Mouse (Mus musculus): Measurements from ENCODE around the gene Ccser1. TPM values are rescaled to one million over a fixed set of nuclear protein-coding genes. Genes with fewer than 3 reads are reported as not detected.

The Ccser1 gene
- polyA plus RNA-seq, 1 experiment from 2014 or later = 5.1 TPM

DNA sequence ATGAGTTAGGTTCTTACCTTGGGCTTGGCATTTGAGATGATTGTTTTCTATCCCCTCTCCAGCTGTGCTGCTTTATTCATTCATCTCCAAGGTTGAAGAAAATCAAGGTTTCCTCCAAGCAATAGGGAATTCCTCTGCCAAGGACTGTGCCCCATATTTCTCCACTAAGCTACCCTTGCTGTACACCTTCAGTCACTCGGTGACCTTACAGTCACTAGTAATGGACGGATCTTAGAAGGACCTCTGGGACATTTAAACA is 251.5 kb downstream of the Ccser1 start:
- Histone ChIP-seq H3K4me2 (ENCODE audit: low read depth, low read length) (no peak overlapping the region), H3K27ac (replicated peaks; ENCODE audit: low read depth, low read length) (no peak overlapping the region), H3K4me1 (ENCODE audit: control insufficient read depth, insufficient read depth, low read length) (no peaks in the 10 kb centered on the region), H3K9me3 (replicated peaks; ENCODE audit: control insufficient read depth, low read length) (no peaks in the 10 kb centered on the region), H3K27me3 (ENCODE audit: control insufficient read depth, insufficient read depth, low read length) (no peaks in the 10 kb centered on the region), H3K4me3 (ENCODE audit: low read depth, low read length) (no peak overlapping the region), H3K9ac (replicated peaks; ENCODE audit: low read length) (no peak overlapping the region), H3K36me3 (replicated peaks; ENCODE audit: control insufficient read depth, insufficient read depth, low read depth, low read length) (no peaks in the 10 kb centered on the region)
- ATAC-seq (replicated peaks; ENCODE audit: insufficient number of reproducible peaks, low FRiP score, low TSS enrichment, low read depth) = no peak
- WGBS = 52% methylated on average over 2 of the region's 2 CpGs
- no peak for DNase-seq (ENCODE audit: low spot score)

DNA sequence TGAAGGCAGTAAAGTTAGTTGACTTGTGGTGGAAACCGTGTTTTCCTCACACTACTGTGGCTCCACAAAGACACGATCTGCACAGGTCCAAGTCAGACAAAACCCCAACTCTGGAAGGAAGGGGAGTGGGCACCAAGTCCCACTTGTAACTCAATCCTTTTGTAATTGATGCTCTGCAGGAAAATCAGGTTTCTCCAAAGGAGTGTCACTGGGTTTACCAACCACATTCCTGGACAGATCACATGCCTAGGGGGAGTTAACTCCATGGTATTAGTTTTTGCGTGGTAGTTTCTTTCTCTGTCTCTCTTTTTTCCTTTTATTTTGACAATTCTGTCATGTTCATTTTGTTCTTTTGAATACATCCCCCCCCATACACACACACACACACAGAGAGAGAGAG is 252.0 kb downstream of the Ccser1 start:
- Histone ChIP-seq H3K9me3 (replicated peaks; ENCODE audit: control insufficient read depth, low read length) (no peaks in the 10 kb centered on the region), H3K27ac (replicated peaks; ENCODE audit: low read depth, low read length) (no peak overlapping the region), H3K27me3 (ENCODE audit: control insufficient read depth, insufficient read depth, low read length) (no peaks in the 10 kb centered on the region), H3K4me3 (ENCODE audit: low read depth, low read length) (no peak overlapping the region), H3K4me2 (ENCODE audit: low read depth, low read length) (no peak overlapping the region), H3K9ac (replicated peaks; ENCODE audit: low read length) (no peak overlapping the region), H3K4me1 (ENCODE audit: control insufficient read depth, insufficient read depth, low read length) (no peaks in the 10 kb centered on the region), H3K36me3 (replicated peaks; ENCODE audit: control insufficient read depth, insufficient read depth, low read depth, low read length) (no peaks in the 10 kb centered on the region)
- 51% methylated on average over 3 of the region's 3 CpGs for WGBS
- DNase-seq (ENCODE audit: low spot score) = peak; percentile 42
- 0 out of 2 replicates have a peak, but pooled peaks have one; percentile 44 for ATAC-seq (replicated peaks; ENCODE audit: insufficient number of reproducible peaks, low FRiP score, low TSS enrichment, low read depth)

DNA sequence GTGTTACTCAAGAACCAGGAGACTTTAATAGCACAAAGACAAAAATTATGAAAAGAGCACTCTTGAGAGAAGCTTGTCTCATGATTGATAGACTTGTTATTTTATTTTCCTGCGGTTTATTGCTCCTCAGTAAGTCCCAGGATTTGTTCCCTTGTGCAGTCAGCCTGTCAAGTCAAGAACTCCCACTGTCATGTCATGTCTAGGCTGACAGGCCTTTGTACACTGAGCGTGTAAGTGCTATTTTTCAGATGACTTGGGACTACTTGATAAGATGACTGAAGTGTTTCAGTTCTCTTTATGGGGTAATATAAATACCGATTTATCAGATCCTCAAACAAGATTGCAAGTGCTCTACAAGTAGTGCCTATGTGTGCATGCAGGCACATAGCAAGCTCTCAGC is 252.6 kb downstream of the Ccser1 start:
- H3K4me1 ChIP-seq (ENCODE audit: control insufficient read depth, insufficient read depth, low read length) = no peaks in the 10 kb centered on the region
- WGBS = 73% methylated on average over 3 of the region's 3 CpGs
- ATAC-seq (replicated peaks; ENCODE audit: insufficient number of reproducible peaks, low FRiP score, low TSS enrichment, low read depth) (no peak), DNase-seq (ENCODE audit: low spot score) (no peak)
- no peak overlapping the region for H3K4me2 ChIP-seq (ENCODE audit: low read depth, low read length)
- no peak overlapping the region for H3K27ac ChIP-seq (replicated peaks; ENCODE audit: low read depth, low read length)
- no peaks in the 10 kb centered on the region for H3K27me3 ChIP-seq (ENCODE audit: control insufficient read depth, insufficient read depth, low read length)
- no peak overlapping the region for H3K4me3 ChIP-seq (ENCODE audit: low read depth, low read length)
- H3K36me3 ChIP-seq (replicated peaks; ENCODE audit: control insufficient read depth, insufficient read depth, low read depth, low read length) = no peaks in the 10 kb centered on the region
- H3K9me3 ChIP-seq (replicated peaks; ENCODE audit: control insufficient read depth, low read length) = no peaks in the 10 kb centered on the region
- H3K9ac ChIP-seq (replicated peaks; ENCODE audit: low read length) = no peak overlapping the region

DNA sequence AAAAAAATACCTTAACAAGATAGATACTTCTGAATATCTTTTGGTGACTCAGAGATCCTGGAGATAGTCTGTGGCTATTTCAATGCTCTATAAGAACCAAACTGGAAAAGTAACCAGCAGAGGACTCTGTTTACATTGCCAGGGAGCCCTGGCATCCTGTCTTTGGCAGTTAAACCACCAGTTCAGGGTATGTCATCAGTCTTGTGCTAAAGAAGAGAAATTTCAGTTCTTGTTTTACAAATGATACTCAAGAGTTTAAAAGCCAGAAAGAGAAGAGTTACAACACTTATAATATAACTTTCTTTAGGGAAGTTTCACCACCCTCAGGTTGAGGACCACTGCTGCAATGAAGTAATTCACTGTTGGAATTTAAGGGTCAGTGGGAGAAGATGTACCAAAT is 258.0 kb downstream of the Ccser1 start:
- Histone ChIP-seq H3K9ac (replicated peaks; ENCODE audit: low read length) (no peak overlapping the region), H3K4me3 (ENCODE audit: low read depth, low read length) (no peak overlapping the region), H3K27ac (replicated peaks; ENCODE audit: low read depth, low read length) (no peak overlapping the region), H3K9me3 (replicated peaks; ENCODE audit: control insufficient read depth, low read length) (no peaks in the 10 kb centered on the region), H3K4me1 (ENCODE audit: control insufficient read depth, insufficient read depth, low read length) (no peaks in the 10 kb centered on the region), H3K4me2 (ENCODE audit: low read depth, low read length) (no peak overlapping the region), H3K36me3 (replicated peaks; ENCODE audit: control insufficient read depth, insufficient read depth, low read depth, low read length) (no peaks in the 10 kb centered on the region), H3K27me3 (ENCODE audit: control insufficient read depth, insufficient read depth, low read length) (no peaks in the 10 kb centered on the region)
- ATAC-seq (replicated peaks; ENCODE audit: insufficient number of reproducible peaks, low FRiP score, low TSS enrichment, low read depth) (no peak), DNase-seq (ENCODE audit: low spot score) (no peak)

DNA sequence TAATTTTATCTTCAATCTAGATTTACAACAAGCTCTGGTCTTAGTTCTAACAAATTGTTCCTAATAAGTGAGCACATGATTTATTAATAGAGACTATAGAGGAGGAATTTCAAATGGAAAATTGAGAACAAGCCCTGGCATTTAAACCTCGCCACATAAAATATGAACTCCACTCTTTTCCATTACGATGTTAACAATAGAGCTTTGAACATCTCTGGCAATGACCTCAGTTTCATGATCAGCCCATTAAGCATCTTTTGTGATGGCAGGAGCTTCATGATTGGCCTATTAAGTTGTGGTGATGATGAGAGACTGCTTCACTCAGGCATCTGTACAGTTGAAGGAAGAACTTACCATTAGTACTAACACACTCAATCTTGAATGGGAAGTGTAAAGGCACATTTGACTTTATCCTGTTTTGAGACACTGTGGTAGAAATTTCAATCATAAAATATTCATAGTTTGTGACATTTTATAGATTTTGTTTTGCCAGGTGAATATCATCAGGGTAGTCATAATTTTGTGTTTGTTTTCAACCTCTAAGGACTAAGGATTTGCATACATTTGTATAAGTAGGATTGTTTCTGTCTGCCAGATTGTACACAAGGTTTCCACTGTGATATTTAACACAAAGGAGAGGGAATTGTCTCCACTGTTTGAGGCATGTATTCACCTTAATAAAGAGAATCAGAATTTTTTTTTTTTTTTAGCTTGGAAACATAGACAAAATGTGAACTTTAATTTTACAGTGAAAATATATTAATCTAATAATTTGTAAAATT is 291.4 kb downstream of the Ccser1 start:
- H3K4me1 ChIP-seq (ENCODE audit: control insufficient read depth, insufficient read depth, low read length) = no peaks in the 10 kb centered on the region
- H3K4me2 ChIP-seq (ENCODE audit: low read depth, low read length) = no peak overlapping the region
- H3K27me3 ChIP-seq (ENCODE audit: control insufficient read depth, insufficient read depth, low read length) = no peaks in the 10 kb centered on the region
- H3K4me3 ChIP-seq (ENCODE audit: low read depth, low read length) = no peak overlapping the region
- no peak overlapping the region for H3K9ac ChIP-seq (replicated peaks; ENCODE audit: low read length)
- no peaks in the 10 kb centered on the region for H3K9me3 ChIP-seq (replicated peaks; ENCODE audit: control insufficient read depth, low read length)
- H3K36me3 ChIP-seq (replicated peaks; ENCODE audit: control insufficient read depth, insufficient read depth, low read depth, low read length) = no peaks in the 10 kb centered on the region
- DNase-seq (ENCODE audit: low spot score) (no peak), ATAC-seq (replicated peaks; ENCODE audit: insufficient number of reproducible peaks, low FRiP score, low TSS enrichment, low read depth) (no peak)
- H3K27ac ChIP-seq (replicated peaks; ENCODE audit: low read depth, low read length) = no peak overlapping the region
- WGBS = 79% methylated on average over 2 of the region's 2 CpGs

DNA sequence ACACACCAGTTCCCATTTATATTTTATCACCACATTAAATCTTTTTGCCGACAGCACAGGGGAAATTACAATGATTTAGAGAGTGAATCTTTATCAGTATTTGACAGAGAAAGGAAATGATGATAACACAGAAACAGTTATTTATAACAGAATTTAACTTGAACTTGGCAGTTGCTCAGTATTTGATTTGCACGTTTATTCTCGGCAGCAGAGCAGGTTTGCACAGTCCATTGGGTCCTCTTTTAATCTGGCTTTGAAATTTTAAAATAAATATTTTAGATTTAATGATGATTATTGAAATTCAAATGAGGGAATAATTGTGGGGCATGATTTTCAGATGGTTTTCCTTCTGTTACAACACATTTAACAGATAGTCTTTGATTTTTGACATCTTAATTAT is 305.2 kb downstream of the Ccser1 start:
- H3K9ac ChIP-seq (replicated peaks; ENCODE audit: low read length) = no peak overlapping the region
- no peak overlapping the region for H3K4me2 ChIP-seq (ENCODE audit: low read depth, low read length)
- WGBS = 92% methylated on average over 3 of the region's 3 CpGs
- DNase-seq (ENCODE audit: low spot score) (no peak), ATAC-seq (replicated peaks; ENCODE audit: insufficient number of reproducible peaks, low FRiP score, low TSS enrichment, low read depth) (no peak)
- no peak overlapping the region for H3K4me3 ChIP-seq (ENCODE audit: low read depth, low read length)
- no peaks in the 10 kb centered on the region for H3K27me3 ChIP-seq (ENCODE audit: control insufficient read depth, insufficient read depth, low read length)
- no peaks in the 10 kb centered on the region for H3K9me3 ChIP-seq (replicated peaks; ENCODE audit: control insufficient read depth, low read length)
- no peak overlapping the region for H3K27ac ChIP-seq (replicated peaks; ENCODE audit: low read depth, low read length)
- no peaks in the 10 kb centered on the region for H3K4me1 ChIP-seq (ENCODE audit: control insufficient read depth, insufficient read depth, low read length)
- no peaks in the 10 kb centered on the region for H3K36me3 ChIP-seq (replicated peaks; ENCODE audit: control insufficient read depth, insufficient read depth, low read depth, low read length)

DNA sequence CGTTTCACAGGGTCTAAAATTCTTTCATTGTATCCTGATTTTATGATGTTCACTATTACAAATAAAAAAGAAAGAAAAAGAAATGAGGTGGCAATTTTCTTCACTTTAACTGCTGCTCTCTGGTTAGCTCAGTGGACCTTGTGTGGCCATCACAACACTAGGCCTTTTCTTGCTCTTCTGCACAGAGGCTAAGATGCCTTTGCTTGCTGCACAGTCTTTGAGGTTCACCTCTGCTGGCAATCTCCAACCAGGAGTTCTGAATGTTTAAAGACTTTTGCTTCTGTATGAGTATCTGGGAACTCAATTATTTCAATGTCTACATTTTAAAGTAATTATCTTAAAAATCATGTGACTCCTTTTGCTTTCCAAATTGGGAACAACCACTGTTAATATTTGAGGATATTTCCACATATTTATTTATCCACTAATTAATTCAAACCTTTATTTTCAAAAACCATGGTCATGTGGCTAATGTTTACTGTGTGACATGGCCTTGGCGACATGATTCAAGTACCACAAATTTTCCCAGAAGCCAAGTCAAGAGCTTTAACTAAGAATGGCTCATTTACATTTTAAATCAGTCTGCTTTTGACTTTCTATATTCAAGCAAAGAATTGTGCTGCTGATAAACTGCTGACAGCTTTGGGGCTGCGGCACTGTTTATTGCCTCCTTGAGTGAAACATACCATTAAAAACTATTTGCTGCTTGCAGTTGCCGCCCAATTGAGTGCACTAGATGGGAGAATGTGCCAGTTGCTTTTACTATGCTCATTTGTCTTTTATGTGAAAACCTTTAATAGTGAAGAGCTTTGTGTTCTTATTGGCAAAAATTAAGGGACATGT is 312.1 kb downstream of the Ccser1 start:
- Histone ChIP-seq H3K4me3 (ENCODE audit: low read depth, low read length) (no peak overlapping the region), H3K36me3 (replicated peaks; ENCODE audit: control insufficient read depth, insufficient read depth, low read depth, low read length) (no peaks in the 10 kb centered on the region), H3K9me3 (replicated peaks; ENCODE audit: control insufficient read depth, low read length) (no peaks in the 10 kb centered on the region), H3K27ac (replicated peaks; ENCODE audit: low read depth, low read length) (no peak overlapping the region), H3K27me3 (ENCODE audit: control insufficient read depth, insufficient read depth, low read length) (no peaks in the 10 kb centered on the region), H3K4me2 (ENCODE audit: low read depth, low read length) (no peak overlapping the region), H3K9ac (replicated peaks; ENCODE audit: low read length) (no peak overlapping the region), H3K4me1 (ENCODE audit: control insufficient read depth, insufficient read depth, low read length) (no peaks in the 10 kb centered on the region)
- whole genome bisulfite sequencing = 78% methylated on average over 4 of the region's 4 CpGs
- no peak for ATAC-seq (replicated peaks; ENCODE audit: insufficient number of reproducible peaks, low FRiP score, low TSS enrichment, low read depth)
- no peak for DNase-seq (ENCODE audit: low spot score)

DNA sequence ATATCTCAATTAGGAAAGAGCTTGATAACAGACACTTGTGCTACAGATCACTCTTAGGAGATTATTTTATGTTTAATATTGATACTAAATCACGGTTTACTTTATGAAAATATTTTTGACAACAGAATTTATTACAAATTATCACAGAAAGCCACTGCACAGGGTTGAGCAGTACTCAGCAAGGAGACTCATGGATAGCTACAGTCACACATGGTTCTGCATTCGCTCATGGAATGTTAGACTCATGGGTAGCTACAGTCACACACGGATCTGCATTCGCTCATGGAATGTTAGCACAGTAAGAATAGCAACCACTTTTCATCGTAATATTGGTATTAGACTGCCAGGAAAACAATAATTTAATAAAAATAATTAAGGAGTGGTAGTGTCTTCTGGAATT is 313.3 kb downstream of the Ccser1 start:
- ATAC-seq (replicated peaks; ENCODE audit: insufficient number of reproducible peaks, low FRiP score, low TSS enrichment, low read depth) (no peak), DNase-seq (ENCODE audit: low spot score) (no peak)
- Histone ChIP-seq H3K36me3 (replicated peaks; ENCODE audit: control insufficient read depth, insufficient read depth, low read depth, low read length) (no peaks in the 10 kb centered on the region), H3K4me2 (ENCODE audit: low read depth, low read length) (no peak overlapping the region), H3K9me3 (replicated peaks; ENCODE audit: control insufficient read depth, low read length) (no peaks in the 10 kb centered on the region), H3K9ac (replicated peaks; ENCODE audit: low read length) (no peak overlapping the region), H3K27me3 (ENCODE audit: control insufficient read depth, insufficient read depth, low read length) (no peaks in the 10 kb centered on the region), H3K27ac (replicated peaks; ENCODE audit: low read depth, low read length) (no peak overlapping the region), H3K4me1 (ENCODE audit: control insufficient read depth, insufficient read depth, low read length) (no peaks in the 10 kb centered on the region), H3K4me3 (ENCODE audit: low read depth, low read length) (no peak overlapping the region)
- 89% methylated on average over 5 of the region's 5 CpGs for WGBS

Data from embryonic facial prominence, embryonic 11.5 days (tissue).